Mouse (Mus musculus): ENCODE measurements around the gene Capg.

The Capg gene

DNA sequence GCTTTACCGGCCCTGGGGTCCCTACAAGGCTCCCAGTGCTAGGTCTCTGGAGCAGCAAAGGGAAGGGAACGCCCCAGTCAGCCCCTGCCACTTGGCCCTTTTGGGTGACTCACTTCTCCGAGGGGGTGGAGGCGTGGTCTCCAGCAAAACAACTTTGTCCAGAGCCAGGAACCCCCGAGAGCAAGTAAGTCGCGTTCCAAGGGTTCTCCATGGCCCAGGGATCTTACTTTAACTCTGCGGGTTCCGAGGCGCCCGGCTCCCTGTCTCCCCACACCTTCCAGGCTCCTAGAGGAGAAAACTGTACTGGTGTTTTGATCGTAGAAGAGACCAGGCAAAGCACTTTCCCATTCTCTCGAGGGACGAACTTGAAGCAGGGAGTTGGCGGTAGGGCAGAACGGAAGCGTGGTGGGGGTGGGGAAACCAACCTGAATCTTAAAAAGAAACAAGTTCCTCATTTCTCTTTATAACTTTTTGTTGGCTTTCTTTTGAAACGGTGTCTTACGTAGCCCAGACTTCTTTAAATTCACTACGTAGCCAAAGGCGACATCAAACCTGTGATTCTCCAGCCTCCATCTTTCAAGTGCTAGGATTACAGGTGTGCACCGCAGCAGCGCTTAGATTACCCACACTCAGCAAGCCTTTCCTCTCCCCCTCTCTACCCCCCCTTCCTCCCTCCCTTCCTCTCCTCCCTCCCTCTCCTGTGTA, at the start of gene Capg:
Gene Capg (plus strand): TSS at position 109 of the 705 bp plus-strand sequence.
- DNase-seq, result peak; percentile 78

DNA sequence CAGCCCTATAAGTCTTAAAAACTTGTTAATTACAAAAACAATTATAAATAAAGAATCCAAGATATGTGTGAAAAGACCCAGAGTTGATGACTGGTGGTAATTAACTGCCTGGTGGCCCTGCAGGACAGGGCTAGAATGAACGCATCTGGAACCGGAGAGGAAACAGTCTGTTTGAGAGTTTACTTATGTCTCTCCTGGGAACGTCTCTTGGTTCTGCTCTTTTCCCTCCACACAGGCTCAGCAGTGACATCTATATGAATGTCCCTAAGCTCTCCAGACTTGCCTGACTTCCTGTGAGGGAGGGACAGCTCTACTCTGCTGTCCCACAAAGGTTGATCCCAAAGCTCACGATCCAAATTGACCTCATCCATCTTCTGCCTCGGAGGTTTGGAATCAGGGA, 45.2 kb upstream of the Capg start:
- no peak for DNase-seq

DNA sequence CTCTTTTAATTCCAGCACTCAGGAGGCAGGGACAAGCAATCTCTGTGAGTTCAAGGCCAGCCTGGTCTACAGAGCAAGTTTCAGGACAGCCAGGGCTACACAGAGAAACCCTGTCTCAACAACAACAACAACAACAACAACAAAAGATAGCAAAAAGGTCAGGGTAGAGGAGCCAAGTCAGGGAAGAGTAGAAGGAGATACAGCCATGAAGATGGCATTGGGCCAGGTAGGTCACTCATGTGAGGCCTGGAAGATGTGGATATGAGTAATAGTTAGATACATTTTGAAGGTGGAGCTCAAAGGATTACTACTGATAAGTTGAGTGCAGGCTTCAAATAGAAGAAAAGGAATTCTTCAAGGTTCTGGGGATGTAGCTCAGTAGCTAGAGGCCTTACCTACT, 40.9 kb upstream of the Capg start:
- no peak for DNase-seq

DNA sequence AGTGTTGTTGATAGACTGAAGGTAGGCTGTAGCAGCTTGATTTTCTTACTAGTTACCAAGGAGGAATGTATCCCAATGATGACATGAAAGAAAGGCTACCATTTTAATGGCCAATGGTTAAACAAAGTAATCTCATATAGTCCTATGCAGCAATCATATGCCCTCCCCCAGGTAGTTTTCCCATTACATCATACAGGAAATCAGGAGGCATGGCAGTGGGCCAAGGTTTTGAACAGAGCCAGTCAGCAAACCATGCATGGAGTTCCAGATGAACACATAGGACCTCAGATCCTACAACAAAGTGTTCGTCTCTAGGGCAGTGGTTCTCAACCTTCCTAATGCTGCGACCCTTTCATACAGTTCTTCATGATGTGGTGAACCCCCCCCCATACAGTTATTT, 40.3 kb upstream of the Capg start:
- peak; percentile 75 for DNase-seq

- no peak for DNase-seq
These were observed 38.1 kb upstream of the Capg start for GRCm38 (mm10) chr6:72506104-72506503.

DNA sequence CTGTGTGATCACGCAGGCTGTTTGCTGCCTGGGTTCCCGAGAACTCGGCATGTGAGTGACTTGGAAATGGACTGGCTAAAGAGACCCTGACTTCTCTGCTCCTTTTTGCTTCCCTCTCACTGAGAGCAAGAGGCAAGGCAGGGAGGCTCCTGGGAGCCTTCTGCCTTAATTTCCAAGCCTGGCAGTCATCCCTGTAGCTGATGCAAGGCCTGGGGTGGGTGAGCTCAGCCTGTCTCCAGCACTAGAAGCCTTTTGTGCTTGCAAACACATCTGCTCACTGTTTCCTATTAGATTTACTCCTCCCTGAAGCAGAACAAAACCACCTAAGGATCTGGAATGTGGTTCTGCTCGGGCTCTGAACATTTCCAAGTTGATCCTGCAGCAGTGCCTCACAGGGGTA, 35.6 kb upstream of the Capg start:
- DNase-seq, result no peak

GRCm38 (mm10) chr6:72509872-72510435, 34.2 kb upstream of the Capg start:
- no peak for DNase-seq

- DNase-seq, result peak; percentile 66
These were observed 33.3 kb upstream of the Capg start for GRCm38 (mm10) chr6:72510686-72511421.

DNA sequence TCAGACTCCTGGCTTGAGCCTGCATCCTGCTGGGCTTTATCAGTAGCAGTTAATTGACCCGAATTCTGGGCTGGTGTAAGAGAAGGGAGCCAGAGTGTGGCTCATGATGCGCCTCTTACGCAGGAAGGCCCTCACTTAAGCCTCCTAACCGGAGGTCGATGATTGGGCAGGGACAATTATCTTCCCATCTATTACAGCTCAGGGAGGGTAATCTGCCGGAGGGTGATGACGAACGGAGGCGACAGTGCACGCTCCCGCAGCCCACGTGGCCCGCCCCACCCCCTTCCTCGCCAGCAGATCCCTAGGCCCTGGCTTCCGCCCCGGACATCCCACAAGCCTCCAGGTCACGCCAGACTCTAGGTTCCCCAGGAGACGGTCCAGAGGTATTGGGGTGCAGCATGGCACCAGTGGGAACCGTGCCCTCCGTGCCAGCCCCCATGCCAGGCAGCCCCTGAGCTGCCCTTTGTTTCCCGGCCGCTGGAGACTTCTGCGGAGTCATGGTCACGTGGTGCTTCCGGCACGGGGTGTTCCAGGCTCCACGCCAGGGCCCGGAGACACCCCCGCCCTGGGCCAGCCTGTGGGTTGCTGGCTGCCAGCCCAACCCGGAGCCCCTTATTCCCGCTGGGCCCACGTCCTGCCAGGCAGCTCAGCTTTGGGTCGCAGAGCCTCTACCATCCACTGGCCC, 31.7 kb upstream of the Capg start:
- peak; percentile 94 for DNase-seq

DNA sequence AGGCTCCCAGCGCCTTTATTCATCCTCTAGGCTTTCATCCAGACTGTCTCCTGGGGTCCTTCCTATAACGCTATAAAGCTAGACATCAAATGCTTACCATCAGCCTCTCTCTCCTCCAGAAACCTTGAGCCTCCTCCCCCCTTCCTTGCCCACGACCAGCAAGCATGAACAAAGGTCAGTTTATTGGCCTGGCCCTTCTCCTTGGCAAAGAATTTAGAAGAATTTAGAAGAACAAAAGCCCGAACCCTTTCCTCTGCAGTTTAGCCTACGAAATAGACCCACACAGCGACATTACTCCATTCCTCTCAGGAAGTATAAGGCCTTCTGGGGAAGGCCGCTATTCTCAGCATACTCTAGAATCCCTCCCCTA, 31.1 kb upstream of the Capg start:
- no peak for DNase-seq

GRCm38 (mm10) chr6:72515644-72516043, 28.5 kb upstream of the Capg start:
- DNase-seq, result no peak

- DNase-seq, result no peak
These were observed 25.3 kb upstream of the Capg start for GRCm38 (mm10) chr6:72518842-72519241.

- no peak for DNase-seq
These were observed 24.9 kb upstream of the Capg start for GRCm38 (mm10) chr6:72519303-72519702.

- DNase-seq, result peak; percentile 58
These were observed 24.1 kb upstream of the Capg start for GRCm38 (mm10) chr6:72519892-72520663.

DNA sequence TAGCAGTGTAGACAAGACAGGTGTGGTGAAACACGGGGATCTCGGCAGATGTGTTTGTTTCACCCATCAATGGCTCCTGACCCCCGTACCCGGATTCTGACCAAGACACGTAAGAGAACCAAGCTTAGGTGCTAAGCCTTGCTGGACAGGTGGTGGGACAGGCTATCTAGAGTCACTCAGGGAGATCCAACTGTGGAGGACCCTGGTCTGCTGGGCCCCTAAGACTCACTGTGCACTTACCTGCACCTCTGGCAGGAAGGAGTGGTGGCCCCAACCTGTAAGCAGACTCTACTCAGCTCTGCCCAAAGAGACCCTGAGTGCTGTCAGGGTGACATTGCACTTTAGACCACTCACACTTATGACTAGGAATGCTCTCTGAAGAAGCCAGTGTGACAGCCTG, 23.3 kb upstream of the Capg start:
- no peak for DNase-seq

- no peak for DNase-seq
These were observed 22.6 kb upstream of the Capg start, which contains the start of gene Sh2d6 for GRCm38 (mm10) chr6:72521607-72522006. Gene Sh2d6 (minus strand): TSS chr6:72521707.

GRCm38 (mm10) chr6:72522288-72522687, 21.9 kb upstream of the Capg start:
- DNase-seq, result no peak

GRCm38 (mm10) chr6:72523222-72523621, 21.0 kb upstream of the Capg start:
- no peak for DNase-seq

DNA sequence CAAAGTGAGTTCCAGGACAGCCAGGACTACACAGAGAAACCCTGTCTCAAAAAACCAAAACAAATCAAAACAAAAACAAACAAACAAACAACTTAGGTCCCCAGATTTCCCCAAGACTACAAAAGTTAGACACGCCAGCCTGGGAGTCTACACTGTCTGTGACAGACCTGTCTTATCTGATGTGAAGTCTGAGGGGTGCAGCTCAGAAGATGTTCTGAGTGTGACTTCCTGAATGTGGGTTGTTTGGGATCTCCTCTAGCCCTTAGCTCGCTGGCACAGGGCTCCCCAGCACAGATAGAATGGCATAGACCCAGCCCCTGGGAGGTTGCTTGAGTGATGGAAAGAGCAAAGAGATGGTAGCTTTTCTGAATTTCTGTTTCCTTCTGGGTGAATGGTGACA, 20.0 kb upstream of the Capg start:
- DNase-seq, result no peak

DNA sequence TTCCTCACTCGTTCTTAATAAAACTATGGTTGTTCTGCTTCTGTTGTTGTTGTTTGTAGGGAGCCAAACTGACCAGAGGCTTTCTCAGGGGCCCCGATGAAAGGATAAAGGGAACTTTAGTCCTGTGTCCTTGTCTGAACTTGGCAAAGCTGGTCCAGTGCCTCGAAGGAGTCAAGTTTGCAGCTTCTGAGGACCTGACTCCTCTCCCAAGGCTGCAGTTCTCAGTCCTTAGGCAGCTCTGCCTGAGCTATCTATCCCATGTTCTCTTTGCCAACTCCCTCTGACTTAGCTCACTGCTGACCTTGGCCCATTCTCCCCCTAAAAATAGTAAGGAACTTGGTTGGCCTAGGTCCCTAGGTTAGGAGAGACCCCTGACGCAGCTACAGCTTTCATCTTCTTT, 17.1 kb upstream of the Capg start:
- no peak for DNase-seq

DNA sequence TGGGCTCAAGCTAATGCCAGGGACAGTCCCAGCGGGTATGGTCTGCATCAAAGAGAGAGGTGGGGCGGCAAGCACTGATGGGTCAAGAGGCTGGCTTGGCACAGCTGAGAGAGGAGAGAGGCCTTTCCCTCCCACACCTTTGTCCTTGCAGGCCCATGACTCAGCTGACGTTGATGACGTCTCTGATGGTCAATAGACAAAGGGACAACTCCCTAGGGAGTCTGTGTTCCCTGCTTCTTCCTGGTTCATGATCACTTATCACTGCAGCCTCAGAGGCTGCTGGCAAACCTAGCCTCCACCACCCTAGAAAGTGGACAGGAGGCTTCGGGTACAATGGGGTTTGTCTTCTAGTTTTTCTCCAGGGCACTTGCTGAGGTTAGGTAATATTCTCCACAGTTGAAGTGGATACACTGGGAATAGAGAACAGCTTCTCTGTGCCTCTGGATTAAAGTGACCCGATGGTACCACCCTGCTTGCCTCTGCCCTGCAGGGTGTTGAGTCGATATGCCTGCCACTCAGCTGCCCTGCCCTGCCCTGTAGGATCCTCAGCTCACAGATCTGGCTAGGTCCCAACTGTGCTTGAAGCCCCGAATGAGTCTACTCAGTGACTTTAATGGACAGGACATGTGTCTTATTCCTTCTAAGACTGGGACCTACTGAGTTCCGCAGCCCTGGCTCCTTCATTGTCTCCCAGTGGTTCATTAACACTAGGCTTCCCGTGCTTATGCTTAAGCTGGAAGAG, 15.6 kb upstream of the Capg start:
- DNase-seq, result no peak

GRCm38 (mm10) chr6:72532580-72532979, 11.6 kb upstream of the Capg start:
- no peak for DNase-seq

All from kidney, postnatal 14 days (tissue).